Mouse (Mus musculus): ENCODE data around the gene Plcl2. TPM values are rescaled to one million over a fixed set of nuclear protein-coding genes. Genes with fewer than 3 reads are reported as not detected.

Gene Plcl2
- polyA plus RNA-seq, 1 experiment = 4.3 TPM

- no peaks in the 10 kb centered on the region for H3K36me3 ChIP-seq (ENCODE audit: control insufficient read depth, insufficient read depth, low read length)
- 89% methylated on average over 5 of the region's 5 CpGs for WGBS
These were observed 208.4 kb downstream of the Plcl2 start for GRCm38 (mm10) chr17:50717586-50717985.

GRCm38 (mm10) chr17:50724376-50724775, 215.2 kb downstream of the Plcl2 start:
- Histone ChIP-seq H3K4me3 (ENCODE audit: insufficient read depth, low read depth, low read length) (no peak overlapping the region), H3K27me3 (replicated peaks; ENCODE audit: control insufficient read depth, insufficient read depth, low read length) (no peaks in the 10 kb centered on the region), H3K4me1 (ENCODE audit: control insufficient read depth, insufficient read depth, low read length) (no peaks in the 10 kb centered on the region), H3K36me3 (ENCODE audit: control insufficient read depth, insufficient read depth, low read length) (no peaks in the 10 kb centered on the region), H3K27ac (ENCODE audit: insufficient read depth, low read depth, low read length) (no peak overlapping the region)
- WGBS = 92% methylated on average over 2 of the region's 2 CpGs
- TF ChIP-seq CTCF (conservative IDR thresholded peaks at IDR 0.05; ENCODE audit: insufficient read depth, insufficient read length, low read depth, low read length) (no peak), POLR2A (IDR thresholded peaks at IDR 0.05; ENCODE audit: low read depth, low read length) (no peak)
- DNase-seq = no peak

More at GRCm38 (mm10) chr17:50717586-50717985, 208.4 kb downstream of the Plcl2 start:
- Histone ChIP-seq H3K4me1 (ENCODE audit: control insufficient read depth, insufficient read depth, low read length) (no peaks in the 10 kb centered on the region), H3K27me3 (replicated peaks; ENCODE audit: control insufficient read depth, insufficient read depth, low read length) (no peaks in the 10 kb centered on the region), H3K27ac (ENCODE audit: insufficient read depth, low read depth, low read length) (no peak overlapping the region), H3K4me3 (ENCODE audit: insufficient read depth, low read depth, low read length) (no peak overlapping the region)
- TF ChIP-seq CTCF (conservative IDR thresholded peaks at IDR 0.05; ENCODE audit: insufficient read depth, insufficient read length, low read depth, low read length) = no peak
- no peak for TF ChIP-seq POLR2A (IDR thresholded peaks at IDR 0.05; ENCODE audit: low read depth, low read length)
- no peak for DNase-seq

DNA sequence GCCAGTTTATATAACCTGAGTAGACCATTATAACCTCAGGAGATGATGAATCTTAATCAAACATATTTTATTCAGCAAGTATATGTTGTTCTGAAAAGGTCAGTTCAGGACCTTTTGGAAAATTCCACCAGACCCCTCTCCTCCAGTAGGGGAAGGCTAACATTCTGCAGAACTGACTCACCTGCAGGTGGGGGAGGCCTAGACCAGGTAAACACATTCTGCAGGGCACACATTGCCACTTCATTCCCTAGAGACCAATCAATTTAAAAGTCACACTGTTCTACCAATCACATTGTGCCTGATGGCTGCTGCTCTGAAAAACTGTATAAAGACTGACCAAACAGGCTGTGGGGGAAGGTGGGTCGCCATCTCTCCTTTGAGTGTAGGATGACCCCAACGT, 217.1 kb downstream of the Plcl2 start:
- 70% methylated on average over 2 of the region's 2 CpGs for WGBS
- TF ChIP-seq CTCF (conservative IDR thresholded peaks at IDR 0.05; ENCODE audit: insufficient read depth, insufficient read length, low read depth, low read length) (no peak), POLR2A (IDR thresholded peaks at IDR 0.05; ENCODE audit: low read depth, low read length) (no peak)
- Histone ChIP-seq H3K27me3 (replicated peaks; ENCODE audit: control insufficient read depth, insufficient read depth, low read length) (no peaks in the 10 kb centered on the region), H3K36me3 (ENCODE audit: control insufficient read depth, insufficient read depth, low read length) (no peaks in the 10 kb centered on the region), H3K27ac (ENCODE audit: insufficient read depth, low read depth, low read length) (no peak overlapping the region), H3K4me3 (ENCODE audit: insufficient read depth, low read depth, low read length) (no peak overlapping the region), H3K4me1 (ENCODE audit: control insufficient read depth, insufficient read depth, low read length) (no peaks in the 10 kb centered on the region)
- no peak for DNase-seq

- Histone ChIP-seq H3K36me3 (ENCODE audit: control insufficient read depth, insufficient read depth, low read length) (no peaks in the 10 kb centered on the region), H3K4me3 (ENCODE audit: insufficient read depth, low read depth, low read length) (no peak overlapping the region), H3K4me1 (ENCODE audit: control insufficient read depth, insufficient read depth, low read length) (no peaks in the 10 kb centered on the region), H3K27me3 (replicated peaks; ENCODE audit: control insufficient read depth, insufficient read depth, low read length) (no peaks in the 10 kb centered on the region), H3K27ac (ENCODE audit: insufficient read depth, low read depth, low read length) (no peak overlapping the region)
- no peak for TF ChIP-seq CTCF (conservative IDR thresholded peaks at IDR 0.05; ENCODE audit: insufficient read depth, insufficient read length, low read depth, low read length)
- TF ChIP-seq POLR2A (IDR thresholded peaks at IDR 0.05; ENCODE audit: low read depth, low read length) = no peak
- DNase-seq = no peak
- 96% methylated on average over 2 of the region's 2 CpGs for WGBS
These were observed 219.8 kb downstream of the Plcl2 start for GRCm38 (mm10) chr17:50729031-50729430.

GRCm38 (mm10) chr17:50729577-50729976, 220.4 kb downstream of the Plcl2 start:
- Histone ChIP-seq H3K36me3 (ENCODE audit: control insufficient read depth, insufficient read depth, low read length) (no peaks in the 10 kb centered on the region), H3K4me1 (ENCODE audit: control insufficient read depth, insufficient read depth, low read length) (no peaks in the 10 kb centered on the region), H3K27ac (ENCODE audit: insufficient read depth, low read depth, low read length) (no peak overlapping the region), H3K27me3 (replicated peaks; ENCODE audit: control insufficient read depth, insufficient read depth, low read length) (no peaks in the 10 kb centered on the region), H3K4me3 (ENCODE audit: insufficient read depth, low read depth, low read length) (no peak overlapping the region)
- no peak for TF ChIP-seq CTCF (conservative IDR thresholded peaks at IDR 0.05; ENCODE audit: insufficient read depth, insufficient read length, low read depth, low read length)
- TF ChIP-seq POLR2A (IDR thresholded peaks at IDR 0.05; ENCODE audit: low read depth, low read length) = no peak
- WGBS = 80% methylated on average over 6 of the region's 6 CpGs
- DNase-seq = no peak

- no peak overlapping the region for H3K27ac ChIP-seq (ENCODE audit: insufficient read depth, low read depth, low read length)
- DNase-seq = no peak
- H3K27me3 ChIP-seq (replicated peaks; ENCODE audit: control insufficient read depth, insufficient read depth, low read length) = no peaks in the 10 kb centered on the region
- no peak for TF ChIP-seq POLR2A (IDR thresholded peaks at IDR 0.05; ENCODE audit: low read depth, low read length)
- TF ChIP-seq CTCF (conservative IDR thresholded peaks at IDR 0.05; ENCODE audit: insufficient read depth, insufficient read length, low read depth, low read length) = no peak
- no peaks in the 10 kb centered on the region for H3K36me3 ChIP-seq (ENCODE audit: control insufficient read depth, insufficient read depth, low read length)
- H3K4me3 ChIP-seq (ENCODE audit: insufficient read depth, low read depth, low read length) = no peak overlapping the region
- WGBS = 81% methylated on average over 2 of the region's 2 CpGs
- H3K4me1 ChIP-seq (ENCODE audit: control insufficient read depth, insufficient read depth, low read length) = no peaks in the 10 kb centered on the region
These were observed 221.7 kb downstream of the Plcl2 start for GRCm38 (mm10) chr17:50730896-50731295.

GRCm38 (mm10) chr17:50731876-50732275, 222.7 kb downstream of the Plcl2 start:
- TF ChIP-seq POLR2A (IDR thresholded peaks at IDR 0.05; ENCODE audit: low read depth, low read length) (no peak), CTCF (conservative IDR thresholded peaks at IDR 0.05; ENCODE audit: insufficient read depth, insufficient read length, low read depth, low read length) (no peak)
- no peaks in the 10 kb centered on the region for H3K36me3 ChIP-seq (ENCODE audit: control insufficient read depth, insufficient read depth, low read length)
- WGBS = 91% methylated on average over 5 of the region's 5 CpGs
- H3K27ac ChIP-seq (ENCODE audit: insufficient read depth, low read depth, low read length) = no peak overlapping the region
- H3K27me3 ChIP-seq (replicated peaks; ENCODE audit: control insufficient read depth, insufficient read depth, low read length) = no peaks in the 10 kb centered on the region
- H3K4me3 ChIP-seq (ENCODE audit: insufficient read depth, low read depth, low read length) = no peak overlapping the region
- DNase-seq = no peak
- no peaks in the 10 kb centered on the region for H3K4me1 ChIP-seq (ENCODE audit: control insufficient read depth, insufficient read depth, low read length)

DNA sequence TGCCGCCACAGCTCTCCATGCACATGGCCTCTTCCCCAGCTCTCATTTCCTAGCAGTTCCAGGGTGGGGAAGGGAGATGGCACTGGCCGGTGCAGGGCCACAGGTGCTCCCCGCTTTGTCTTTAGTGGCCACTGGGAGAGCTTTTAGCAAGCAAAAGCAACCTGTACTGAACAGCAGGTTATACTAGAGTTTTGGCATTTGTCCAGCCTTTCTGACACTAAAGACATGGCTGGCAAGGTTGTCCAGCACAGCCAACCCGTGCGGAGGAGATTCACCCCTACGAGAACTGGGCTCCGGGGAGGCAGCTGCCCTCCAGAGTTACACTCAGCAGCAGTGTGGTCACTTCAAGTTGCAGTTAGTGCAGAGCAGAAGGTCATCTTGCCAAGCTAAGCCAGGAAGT, 224.2 kb downstream of the Plcl2 start:
- DNase-seq = no peak
- Histone ChIP-seq H3K4me3 (ENCODE audit: insufficient read depth, low read depth, low read length) (no peak overlapping the region), H3K36me3 (ENCODE audit: control insufficient read depth, insufficient read depth, low read length) (no peaks in the 10 kb centered on the region)

More for the DNA sequence above, 224.2 kb downstream of the Plcl2 start:
- WGBS = 89% methylated on average over 7 of the region's 7 CpGs
- Histone ChIP-seq H3K27me3 (replicated peaks; ENCODE audit: control insufficient read depth, insufficient read depth, low read length) (no peaks in the 10 kb centered on the region), H3K27ac (ENCODE audit: insufficient read depth, low read depth, low read length) (no peak overlapping the region), H3K4me1 (ENCODE audit: control insufficient read depth, insufficient read depth, low read length) (no peaks in the 10 kb centered on the region)
- TF ChIP-seq POLR2A (IDR thresholded peaks at IDR 0.05; ENCODE audit: low read depth, low read length) (no peak), CTCF (conservative IDR thresholded peaks at IDR 0.05; ENCODE audit: insufficient read depth, insufficient read length, low read depth, low read length) (no peak)

Data from kidney, adult 2 months (tissue).